In the genomic region with DNA sequence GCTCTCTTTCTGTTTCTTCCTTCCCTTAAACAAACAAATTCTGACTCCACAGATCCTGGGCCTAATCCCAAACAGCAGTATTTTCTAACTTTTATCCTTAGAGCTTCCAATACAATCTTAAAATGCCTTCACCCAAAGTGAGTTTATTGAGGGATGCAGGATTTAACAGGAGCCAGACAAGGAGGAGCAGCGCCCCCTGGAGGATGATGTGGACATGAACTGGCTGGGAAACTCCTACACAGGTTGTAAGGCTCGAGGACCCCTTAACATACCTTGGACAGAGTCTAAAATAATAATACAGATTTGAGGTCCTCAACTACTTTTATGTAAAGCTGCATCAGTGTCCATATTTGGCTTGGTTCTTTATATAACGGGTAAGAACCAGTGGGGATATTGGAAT, we compare ENCODE assay signal across 10 mouse cellular contexts. TPM values are rescaled to one million over a fixed set of nuclear protein-coding genes. Genes with fewer than 3 reads are reported as not detected.
DNase-seq lines count a peak whose midpoint lies in the region; ATAC-seq and TF ChIP-seq lines count a peak whose summit lies in the region.
"Had no signal": no experiment of that assay in that cellular context is flagged by ENCODE, and none has a peak within 500 bp of the region (broad histone marks: within the 10 kb centered on the region; RNA-seq: fewer than 3 reads in every experiment).

No protein-coding gene starts in this region.

- no peaks in the 10 kb centered on the region for H3K27me3 ChIP-seq in intestine, postnatal 0 days (replicated peaks; ENCODE audit: control insufficient read depth, insufficient read depth, low read length)
- H3K27me3 ChIP-seq in intestine, embryonic 16.5 days (replicated peaks; ENCODE audit: control insufficient read depth, insufficient read depth, low read length) = no peaks in the 10 kb centered on the region
- H3K27me3 ChIP-seq in ES-Bruce4 (ENCODE audit: control insufficient read depth, insufficient read depth, low read length, poor library complexity, severe bottlenecking) = no peaks in the 10 kb centered on the region
- no peaks in the 10 kb centered on the region for H3K27me3 ChIP-seq in forebrain, embryonic 11.5 days (ENCODE audit: control insufficient read depth, insufficient read depth, low read length)
- H3K27me3 ChIP-seq in neural tube, embryonic 15.5 days (replicated peaks) = peaks cover 6% of the 10 kb centered on the region
- H3K27me3 ChIP-seq: lung, embryonic 15.5 days had no signal

- no peak overlapping the region for H3K27ac ChIP-seq in intestine, postnatal 0 days (ENCODE audit: low read depth, low read length)
- no peak overlapping the region for H3K27ac ChIP-seq in intestine, embryonic 16.5 days (ENCODE audit: low read length)
- no peak overlapping the region for H3K27ac ChIP-seq in ES-Bruce4 (ENCODE audit: insufficient read depth, low read length)
- H3K27ac ChIP-seq in forebrain, embryonic 11.5 days (ENCODE audit: low read depth, low read length) = no peak overlapping the region
- no peak overlapping the region for H3K27ac ChIP-seq in neural tube, embryonic 15.5 days (replicated peaks)
- H3K27ac ChIP-seq: lung, embryonic 15.5 days had no signal

- no peak for TF ChIP-seq POLR2A in ES-Bruce4 (IDR thresholded peaks at IDR 0.05; ENCODE audit: insufficient read depth, low read length)
- no peak for TF ChIP-seq POLR2A in brain, embryonic 14.5 days (IDR thresholded peaks at IDR 0.05; ENCODE audit: borderline replicate concordance, extremely low read depth, insufficient read depth, insufficient read length, poor library complexity, severe bottlenecking)

- ATAC-seq in intestine, postnatal 0 days = no peak
- no peak for ATAC-seq in intestine, embryonic 16.5 days
- ATAC-seq in forebrain, embryonic 11.5 days (replicated peaks; ENCODE audit: low FRiP score) = no peak
- peak; percentile 75; the same call in 1 of the 2 replicates for ATAC-seq in neural tube, embryonic 15.5 days (ENCODE audit: low FRiP score)
- ATAC-seq in activated CD4-positive, CD25-positive, alpha-beta regulatory T cell, adult 4 months = no peak

- no peak for TF ChIP-seq EP300 in ES-Bruce4 (IDR thresholded peaks at IDR 0.05; ENCODE audit: insufficient read depth, low read depth, low read length)

- no peaks in the 10 kb centered on the region for H3K9me3 ChIP-seq in intestine, postnatal 0 days (ENCODE audit: control insufficient read depth)
- no peaks in the 10 kb centered on the region for H3K9me3 ChIP-seq in intestine, embryonic 16.5 days (ENCODE audit: control insufficient read depth, low read length)
- H3K9me3 ChIP-seq in ES-Bruce4 (replicated peaks; ENCODE audit: control insufficient read depth, insufficient read depth, low read length, poor library complexity, severe bottlenecking) = no peaks in the 10 kb centered on the region
- no peaks in the 10 kb centered on the region for H3K9me3 ChIP-seq in forebrain, embryonic 11.5 days (ENCODE audit: control insufficient read depth, low read length)
- H3K9me3 ChIP-seq in neural tube, embryonic 15.5 days (replicated peaks) = no peaks in the 10 kb centered on the region
- H3K9me3 ChIP-seq: lung, embryonic 15.5 days had no signal

- peak; percentile 89 for DNase-seq in brain, embryonic 14.5 days (ENCODE audit: low read depth)
- peak; percentile 89 for DNase-seq in forebrain, embryonic 11.5 days (ENCODE audit: low spot score)
- DNase-seq in layer of hippocampus, postnatal 36 days = peak; percentile 60 to 64

- H3K9ac ChIP-seq in intestine, postnatal 0 days (ENCODE audit: low read depth, low read length) = no peak overlapping the region
- H3K9ac ChIP-seq in intestine, embryonic 16.5 days (ENCODE audit: low read depth, low read length) = no peak overlapping the region
- no peak overlapping the region for H3K9ac ChIP-seq in ES-Bruce4 (ENCODE audit: low read depth, poor library complexity, severe bottlenecking)
- no peak overlapping the region for H3K9ac ChIP-seq in forebrain, embryonic 11.5 days (ENCODE audit: low read length)
- no peak overlapping the region for H3K9ac ChIP-seq in neural tube, embryonic 15.5 days (replicated peaks)
- H3K9ac ChIP-seq: lung, embryonic 15.5 days had no signal

- peak; percentile 78 for TF ChIP-seq CTCF in intestine, postnatal 0 days (IDR thresholded peaks at IDR 0.05; ENCODE audit: low read depth)
- TF ChIP-seq CTCF in ES-Bruce4 (IDR thresholded peaks at IDR 0.05; ENCODE audit: low read depth, low read length) = peak; percentile 91
- TF ChIP-seq CTCF in brain, embryonic 14.5 days (IDR thresholded peaks at IDR 0.05; ENCODE audit: borderline replicate concordance, extremely low read depth, insufficient read depth, insufficient read length) = peak; percentile 92

- no peaks in the 10 kb centered on the region for H3K36me3 ChIP-seq in intestine, postnatal 0 days (ENCODE audit: control insufficient read depth, insufficient read depth)
- no peaks in the 10 kb centered on the region for H3K36me3 ChIP-seq in intestine, embryonic 16.5 days (ENCODE audit: control insufficient read depth, insufficient read depth, low read length)
- H3K36me3 ChIP-seq in ES-Bruce4 (ENCODE audit: control insufficient read depth, insufficient read depth, low read length, poor library complexity, severe bottlenecking) = no peaks in the 10 kb centered on the region
- no peaks in the 10 kb centered on the region for H3K36me3 ChIP-seq in forebrain, embryonic 11.5 days (ENCODE audit: control insufficient read depth, insufficient read depth, low read length)
- no peaks in the 10 kb centered on the region for H3K36me3 ChIP-seq in neural tube, embryonic 15.5 days
- H3K36me3 ChIP-seq: lung, embryonic 15.5 days had no signal

- no peak overlapping the region for H3K4me3 ChIP-seq in intestine, postnatal 0 days (ENCODE audit: low read depth, low read length)
- no peak overlapping the region for H3K4me3 ChIP-seq in intestine, embryonic 16.5 days (ENCODE audit: low read length)
- no peak overlapping the region for H3K4me3 ChIP-seq in ES-Bruce4 (ENCODE audit: low read depth, low read length)
- no peak overlapping the region for H3K4me3 ChIP-seq in forebrain, embryonic 11.5 days (ENCODE audit: low read depth, low read length)
- no peak overlapping the region for H3K4me3 ChIP-seq in neural tube, embryonic 15.5 days (replicated peaks)
- H3K4me3 ChIP-seq: erythroblast, embryonic 14.5 days; lung, embryonic 15.5 days had no signal

- H3K4me2 ChIP-seq in intestine, postnatal 0 days (replicated peaks; ENCODE audit: low read depth) = no peak overlapping the region
- no peak overlapping the region for H3K4me2 ChIP-seq in intestine, embryonic 16.5 days (ENCODE audit: low read depth, low read length)
- H3K4me2 ChIP-seq in forebrain, embryonic 11.5 days (ENCODE audit: low read depth, low read length, severe bottlenecking) = no peak overlapping the region
- no peak overlapping the region for H3K4me2 ChIP-seq in neural tube, embryonic 15.5 days
- H3K4me2 ChIP-seq: lung, embryonic 15.5 days had no signal

- 24% methylated on average over 3 of the region's 3 CpGs for WGBS in intestine, postnatal 0 days
- 18% methylated on average over 3 of the region's 3 CpGs for WGBS in intestine, embryonic 16.5 days
- WGBS in forebrain, embryonic 11.5 days = 11% methylated on average over 3 of the region's 3 CpGs
- 16% methylated on average over 3 of the region's 3 CpGs for WGBS in neural tube, embryonic 15.5 days

- no peaks in the 10 kb centered on the region for H3K4me1 ChIP-seq in intestine, postnatal 0 days (replicated peaks; ENCODE audit: control insufficient read depth, insufficient read depth, low read length)
- H3K4me1 ChIP-seq in intestine, embryonic 16.5 days (ENCODE audit: control insufficient read depth, insufficient read depth, low read length) = no peaks in the 10 kb centered on the region
- no peaks in the 10 kb centered on the region for H3K4me1 ChIP-seq in ES-Bruce4 (ENCODE audit: control insufficient read depth, insufficient read depth, low read length)
- H3K4me1 ChIP-seq in forebrain, embryonic 11.5 days (replicated peaks; ENCODE audit: control insufficient read depth, insufficient read depth, low read length) = no peaks in the 10 kb centered on the region
- H3K4me1 ChIP-seq in neural tube, embryonic 15.5 days = peaks cover 5% of the 10 kb centered on the region
- H3K4me1 ChIP-seq: lung, embryonic 15.5 days had no signal

RNA-seq across cellular contexts. Expression of a gene that starts 19.7 kb away (rescaled TPM):
- 0.38 and 0.52 TPM in 2 replicates for polyA plus RNA-seq in intestine, postnatal 0 days (2015; fragmentation: Nextera tagmentation; extraction: Ambion mirVana)
- polyA plus RNA-seq in intestine, embryonic 16.5 days (2015; fragmentation: Nextera tagmentation; extraction: Ambion mirVana) = 0.72 and 0.79 TPM in 2 replicates
- polyA plus RNA-seq in ES-Bruce4 (2011; ENCODE audit: insufficient read depth, insufficient read length, low read depth, missing spikeins) = 0.12 and 0.32 TPM in 2 replicates
- polyA plus RNA-seq in brain, embryonic 14.5 days (2012; rRNA removed) = 51.9 and 73.3 TPM in 2 replicates
- 2.4 and 2.9 TPM in 2 replicates for polyA plus RNA-seq in forebrain, embryonic 11.5 days (2014; fragmentation: Nextera tagmentation; extraction: Ambion mirVana)
- total RNA-seq in layer of hippocampus, postnatal 36 days (2021) = 100 to 1,000 TPM; 106 to 109 TPM
- 18.6 and 22.6 TPM in 2 replicates for polyA plus RNA-seq in neural tube, embryonic 15.5 days (2015; fragmentation: Nextera tagmentation; extraction: Ambion mirVana)
- not detected for polyA plus RNA-seq in activated CD4-positive, CD25-positive, alpha-beta regulatory T cell, adult 4 months (2017; shearing (Covaris generic))
- polyA plus RNA-seq: erythroblast, embryonic 14.5 days had no signal

RNA-seq across cellular contexts. Expression of a gene that starts 41.8 kb away (rescaled TPM):
- polyA plus RNA-seq in intestine, postnatal 0 days (2015; fragmentation: Nextera tagmentation; extraction: Ambion mirVana) = 0.93 and 1.4 TPM in 2 replicates
- 1.8 and 2.5 TPM in 2 replicates for polyA plus RNA-seq in intestine, embryonic 16.5 days (2015; fragmentation: Nextera tagmentation; extraction: Ambion mirVana)
- polyA plus RNA-seq in ES-Bruce4 (2011; ENCODE audit: insufficient read depth, insufficient read length, low read depth, missing spikeins) = 7.7 and 8.5 TPM in 2 replicates
- 18.8 and 38.2 TPM in 2 replicates for polyA plus RNA-seq in brain, embryonic 14.5 days (2012; rRNA removed)
- polyA plus RNA-seq in forebrain, embryonic 11.5 days (2014; fragmentation: Nextera tagmentation; extraction: Ambion mirVana) = 19.7 and 22.1 TPM in 2 replicates
- 10 to 100 TPM; 52.2 to 55.2 TPM for total RNA-seq in layer of hippocampus, postnatal 36 days (2021)
- 46.0 and 47.5 TPM in 2 replicates for polyA plus RNA-seq in neural tube, embryonic 15.5 days (2015; fragmentation: Nextera tagmentation; extraction: Ambion mirVana)
- 10 to 100 TPM; 21.9 to 32.7 TPM for polyA plus RNA-seq in activated CD4-positive, CD25-positive, alpha-beta regulatory T cell, adult 4 months (2017; shearing (Covaris generic))
